Mouse (Mus musculus) myocyte (in vitro differentiated cells): ENCODE data around the gene Son. TPM values are rescaled to one million over a fixed set of nuclear protein-coding genes. Genes with fewer than 3 reads are reported as not detected.

ENCODE experiments used
- H3K27me3 ChIP-seq: one replicate; pipeline ENCODE4 v1.6.1; 2011; ENCODE audit not compliant: control insufficient read depth, insufficient read depth, insufficient read length
- H3K36me3 ChIP-seq: one replicate; pipeline ENCODE4 v1.6.1; 2011; ENCODE audit not compliant: control insufficient read depth, insufficient read depth
- H3K4me2 ChIP-seq: one replicate; pipeline ENCODE4 v1.6.1; 2011; ENCODE audit warnings: low read depth, control low read depth
- H3K4me3 ChIP-seq: one replicate; pipeline ENCODE4 v1.5.1; 2011; ENCODE audit warnings: mild to moderate bottlenecking, control low read depth, moderate library complexity
- H3K79me2 ChIP-seq: one replicate; pipeline ENCODE4 v1.6.1; 2011; ENCODE audit not compliant: control insufficient read depth, insufficient read depth
- H3ac ChIP-seq: one replicate; pipeline ENCODE4 v1.6.1; 2011; ENCODE audit not compliant: control insufficient read depth, insufficient read length
- CEBPB ChIP-seq: IDR thresholded peaks from 2 replicates; pipeline ENCODE4 v1.6.1; 2011; ENCODE audit warnings: mild to moderate bottlenecking, moderate library complexity; ENCODE audit not compliant: poor library complexity, insufficient read depth, severe bottlenecking
- E2F4 ChIP-seq: IDR thresholded peaks from one replicate; pipeline ENCODE4 v1.6.1; 2011; ENCODE audit warnings: mild to moderate bottlenecking, control low read depth, moderate library complexity; ENCODE audit not compliant: insufficient read depth
- MAX ChIP-seq: IDR thresholded peaks from one replicate; pipeline ENCODE4 v1.6.1; 2011; ENCODE audit warnings: low read depth, mild to moderate bottlenecking, control low read depth
- MYOD1 ChIP-seq, 3 experiments: IDR thresholded peaks; one replicate each; pipeline ENCODE4 v1.6.1; 2011; ENCODE audit warnings: control low read depth in 2 of 3, low read depth in 2 of 3, mild to moderate bottlenecking in 2 of 3, moderate library complexity in 1 of 3; ENCODE audit not compliant: insufficient read length in 2 of 3, control insufficient read depth in 1 of 3
- MYOG ChIP-seq, 3 experiments: IDR thresholded peaks; one replicate each; pipeline ENCODE4 v1.6.1; 2011; ENCODE audit warnings: control low read depth in 2 of 3, low read depth in 2 of 3, mild to moderate bottlenecking in 2 of 3; ENCODE audit not compliant: insufficient read length in 2 of 3, control insufficient read depth in 1 of 3, insufficient read depth in 1 of 3
- POLR2A ChIP-seq: IDR thresholded peaks from one replicate; pipeline ENCODE4 v1.6.1; 2011; ENCODE audit warnings: low read depth, mild to moderate bottlenecking, control low read depth, moderate library complexity; ENCODE audit not compliant: insufficient read length
- POLR2AphosphoS2 ChIP-seq: IDR thresholded peaks from one replicate; pipeline ENCODE4 v1.6.1; 2011; ENCODE audit warnings: low read depth, control low read depth; ENCODE audit not compliant: insufficient read length
- REST ChIP-seq: IDR thresholded peaks from one replicate; pipeline ENCODE4 v1.6.1; 2011; ENCODE audit warnings: mild to moderate bottlenecking, control low read depth, moderate library complexity; ENCODE audit not compliant: insufficient read depth, insufficient read length
- SRF ChIP-seq: IDR thresholded peaks from one replicate; pipeline ENCODE4 v1.6.1; 2011; ENCODE audit warnings: low read depth; ENCODE audit not compliant: control insufficient read depth, insufficient read length
- TCF12 ChIP-seq: IDR thresholded peaks from one replicate; pipeline ENCODE4 v1.6.1; 2011; ENCODE audit warnings: mild to moderate bottlenecking, control low read depth; ENCODE audit not compliant: poor library complexity, insufficient read depth, severe bottlenecking
- TCF3 ChIP-seq: IDR thresholded peaks from one replicate; pipeline ENCODE4 v1.6.1; 2011; ENCODE audit warnings: low read depth, control low read depth; ENCODE audit not compliant: insufficient read length
- USF1 ChIP-seq: IDR thresholded peaks from one replicate; pipeline ENCODE4 v1.6.1; 2011; ENCODE audit warnings: low read depth, mild to moderate bottlenecking, control low read depth, moderate library complexity
- polyA plus RNA-seq: library from polyadenylated mRNA; unstranded; fragments of >200 nt; fragmentation: generic; extraction: Trizol; gene quantifications from one replicate; pipeline ENCODE4 v1.2.1, GENCODE M21; 2012; ENCODE audit warnings: missing spikeins

The Son gene
- polyA plus RNA-seq, 1 experiment: 48.7 TPM

GRCm38 (mm10) chr16:91623074-91623473 is 24.2 kb upstream of the Son start:
- Histone ChIP-seq H3K4me3 (no peak overlapping the region), H3K27me3 (no peaks in the 10 kb centered on the region), H3K36me3 (peaks cover 10% of the 10 kb centered on the region), H3K4me2 (no peak overlapping the region), H3ac (no peak overlapping the region), H3K79me2 (no peaks in the 10 kb centered on the region)
- TF ChIP-seq USF1 (no peak), MYOD1 (IDR thresholded peaks at IDR 0.05; ENCODE audit: control insufficient read depth in 1 of 3, insufficient read length in 2 of 3, low read depth in 2 of 3) (no peak), POLR2A (no peak), REST (no peak), POLR2AphosphoS2 (no peak), SRF (no peak), TCF12 (no peak), CEBPB (no peak), MYOG (IDR thresholded peaks at IDR 0.05; ENCODE audit: control insufficient read depth in 1 of 3, insufficient read depth in 1 of 3, insufficient read length in 2 of 3, low read depth in 2 of 3) (no peak), TCF3 (no peak), MAX (no peak), E2F4 (no peak)

GRCm38 (mm10) chr16:91627831-91628230 is 19.5 kb upstream of the Son start:
- H3ac ChIP-seq: no peak overlapping the region
- H3K4me3 ChIP-seq: no peak overlapping the region
- no peak overlapping the region for H3K4me2 ChIP-seq
- peaks cover 20% of the 10 kb centered on the region for H3K36me3 ChIP-seq
- H3K27me3 ChIP-seq: no peaks in the 10 kb centered on the region
- H3K79me2 ChIP-seq: no peaks in the 10 kb centered on the region
- TF ChIP-seq SRF: no peak
- no peak for TF ChIP-seq TCF3
- TF ChIP-seq POLR2AphosphoS2: no peak
- no peak for TF ChIP-seq MYOD1 (IDR thresholded peaks at IDR 0.05; ENCODE audit: control insufficient read depth in 1 of 3, insufficient read length in 2 of 3, low read depth in 2 of 3)
- no peak for TF ChIP-seq REST
- no peak for TF ChIP-seq CEBPB
- no peak for TF ChIP-seq POLR2A
- no peak for TF ChIP-seq MYOG (IDR thresholded peaks at IDR 0.05; ENCODE audit: control insufficient read depth in 1 of 3, insufficient read depth in 1 of 3, insufficient read length in 2 of 3, low read depth in 2 of 3)
- no peak for TF ChIP-seq MAX
- no peak for TF ChIP-seq E2F4
- no peak for TF ChIP-seq USF1
- TF ChIP-seq TCF12: no peak

GRCm38 (mm10) chr16:91628673-91629072 is 18.6 kb upstream of the Son start:
- Histone ChIP-seq H3K4me3 (no peak overlapping the region), H3K79me2 (no peaks in the 10 kb centered on the region), H3K4me2 (no peak overlapping the region), H3K36me3 (peaks cover 22% of the 10 kb centered on the region), H3K27me3 (no peaks in the 10 kb centered on the region), H3ac (no peak overlapping the region)
- TF ChIP-seq E2F4: no peak
- no peak for TF ChIP-seq REST
- TF ChIP-seq POLR2A: no peak
- TF ChIP-seq USF1: no peak
- no peak for TF ChIP-seq CEBPB
- TF ChIP-seq MYOG (IDR thresholded peaks at IDR 0.05; ENCODE audit: control insufficient read depth in 1 of 3, insufficient read depth in 1 of 3, insufficient read length in 2 of 3, low read depth in 2 of 3): no peak
- TF ChIP-seq SRF: no peak
- no peak for TF ChIP-seq TCF12
- TF ChIP-seq TCF3: no peak
- TF ChIP-seq MAX: no peak
- no peak for TF ChIP-seq MYOD1 (IDR thresholded peaks at IDR 0.05; ENCODE audit: control insufficient read depth in 1 of 3, insufficient read length in 2 of 3, low read depth in 2 of 3)
- no peak for TF ChIP-seq POLR2AphosphoS2

- Histone ChIP-seq H3K36me3 (peaks cover 14% of the 10 kb centered on the region), H3K27me3 (no peaks in the 10 kb centered on the region), H3K4me2 (no peak overlapping the region), H3K4me3 (no peak overlapping the region), H3ac (no peak overlapping the region), H3K79me2 (no peaks in the 10 kb centered on the region)
- TF ChIP-seq REST: no peak
Observed at GRCm38 (mm10) chr16:91629749-91630148, 17.6 kb upstream of the Son start.

DNA sequence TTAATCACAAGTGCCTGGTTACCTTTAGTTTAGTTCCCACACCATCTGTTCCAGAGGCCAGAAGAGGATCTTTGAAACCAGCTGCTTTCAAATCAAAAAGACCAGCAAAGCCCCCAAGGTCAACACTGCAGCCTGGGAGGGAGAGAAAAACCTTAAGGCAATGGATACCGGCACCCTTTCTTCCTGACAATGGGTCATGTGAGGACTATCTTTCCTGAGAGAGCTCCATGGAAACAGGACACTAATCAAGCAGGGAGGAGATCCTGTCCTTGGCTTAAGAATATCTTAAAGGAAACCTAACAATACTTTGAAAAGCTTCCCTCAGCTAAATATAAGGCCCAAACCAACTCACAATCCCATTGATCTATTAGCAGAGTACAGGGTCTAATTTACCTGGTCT is 16.7 kb upstream of the Son start:
- no peak overlapping the region for H3ac ChIP-seq
- H3K36me3 ChIP-seq: peaks cover 16% of the 10 kb centered on the region
- no peak overlapping the region for H3K4me2 ChIP-seq
- no peaks in the 10 kb centered on the region for H3K27me3 ChIP-seq
- H3K4me3 ChIP-seq: no peak overlapping the region
- no peaks in the 10 kb centered on the region for H3K79me2 ChIP-seq
- TF ChIP-seq USF1 (no peak), REST (no peak), POLR2AphosphoS2 (no peak), SRF (no peak), TCF12 (no peak), POLR2A (no peak), E2F4 (no peak), TCF3 (no peak), MYOD1 (IDR thresholded peaks at IDR 0.05; ENCODE audit: control insufficient read depth in 1 of 3, insufficient read length in 2 of 3, low read depth in 2 of 3) (no peak), CEBPB (no peak), MAX (no peak), MYOG (IDR thresholded peaks at IDR 0.05; ENCODE audit: control insufficient read depth in 1 of 3, insufficient read depth in 1 of 3, insufficient read length in 2 of 3, low read depth in 2 of 3) (no peak)
